Mouse (Mus musculus) ES-E14 (cell line): ENCODE measurements around the gene Rflna.

Source experiments
- ZC3H11A ChIP-seq: IDR thresholded peaks from 2 replicates; pipeline ENCODE4 v1.6.1; 2012; ENCODE audit warnings: low read depth, mild to moderate bottlenecking, inconsistent platforms, low read length, borderline replicate concordance
- ZNF384 ChIP-seq: IDR thresholded peaks from 2 replicates; pipeline ENCODE4 v1.6.1; 2012; ENCODE audit warnings: low read depth, low read length, inconsistent platforms

DNA sequence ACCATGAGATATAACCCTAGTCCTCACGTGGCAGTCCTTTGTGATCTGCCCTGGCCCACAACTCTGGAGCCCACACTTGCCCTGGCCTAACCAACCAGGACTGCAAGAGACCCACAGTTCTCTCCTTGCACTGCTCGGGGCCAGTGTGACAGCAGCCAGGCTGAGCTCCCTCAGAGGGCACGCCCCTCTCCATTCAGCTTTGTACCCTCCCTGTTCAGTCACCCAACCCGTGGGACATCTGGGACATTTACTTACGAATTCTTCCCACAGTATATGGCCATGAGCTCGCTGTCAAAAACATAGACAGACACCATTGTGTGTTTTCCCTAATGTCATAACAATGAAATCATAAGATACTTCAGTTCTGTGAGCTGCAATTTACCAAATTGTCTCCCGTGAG, 40.3 kb upstream of the Rflna start:
- TF ChIP-seq ZNF384 (no peak), ZC3H11A (no peak)
